Mouse (Mus musculus): ENCODE results near the gene Fam114a2.

Gene Fam114a2

DNA sequence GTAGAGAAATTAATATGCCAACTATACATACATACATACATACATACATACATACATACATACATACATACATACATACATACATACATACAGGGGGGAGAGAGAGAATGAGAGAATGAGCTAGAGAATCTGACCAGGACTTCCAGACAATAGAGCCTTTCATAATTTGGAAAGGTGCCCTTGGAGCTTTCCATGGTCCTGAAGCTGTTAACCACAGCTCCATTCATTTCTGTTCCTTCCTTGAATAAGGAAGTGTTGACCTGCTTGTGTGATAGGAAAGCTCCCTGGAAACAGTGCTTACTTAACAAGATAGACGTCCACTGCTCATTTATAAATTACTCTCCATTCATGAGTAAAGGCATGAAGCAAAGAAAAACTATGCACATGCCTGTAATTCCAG is 84.3 kb downstream of the Fam114a2 start:
- no peak for DNase-seq (ENCODE audit: low spot score)

All from ovary, adult 18-20 months (tissue).